Mouse (Mus musculus) sigmoid colon, adult 10 weeks (tissue): Measurements from ENCODE around the gene Myoz1. TPM values are rescaled to one million over a fixed set of nuclear protein-coding genes. Genes with fewer than 3 reads are reported as not detected.

Experiments used
- polyA plus RNA-seq: library from polyadenylated mRNA; stranded (reverse); fragments of 350-450 nt; fragmentation: Illumina TruSeq; extraction: RNeasy Lipid Tissue Mini Kit (QIAGEN cat#74804); gene quantifications from one replicate; pipeline ENCODE4 v1.2.3, GENCODE M21; 2014; ENCODE audit warnings: low read depth, low replicate concordance

Gene Myoz1
- polyA plus RNA-seq: not detected

DNA sequence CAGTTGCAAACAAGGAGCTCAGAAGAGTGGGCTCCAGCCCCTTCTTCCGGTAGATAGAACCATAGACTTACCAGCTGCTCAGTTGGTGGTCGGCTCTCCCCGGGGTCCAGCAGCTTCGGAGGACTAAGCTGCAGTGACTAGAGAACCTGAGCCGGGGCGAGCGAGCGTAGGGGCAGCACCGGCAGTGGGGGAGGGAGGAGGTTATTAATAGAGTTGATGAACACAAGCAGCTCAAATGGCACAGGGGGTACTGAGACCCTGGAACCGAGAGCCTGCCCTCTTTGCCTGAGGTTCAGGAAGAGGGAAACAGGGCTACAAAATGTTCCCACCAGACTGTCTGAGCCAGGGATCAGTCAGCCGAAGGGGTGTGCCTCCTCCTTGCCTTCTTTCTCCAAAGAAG, at the start of gene Myoz1:
TSS of gene Myoz1 (minus strand) at position 180 of the 400 bp plus-strand sequence.

DNA sequence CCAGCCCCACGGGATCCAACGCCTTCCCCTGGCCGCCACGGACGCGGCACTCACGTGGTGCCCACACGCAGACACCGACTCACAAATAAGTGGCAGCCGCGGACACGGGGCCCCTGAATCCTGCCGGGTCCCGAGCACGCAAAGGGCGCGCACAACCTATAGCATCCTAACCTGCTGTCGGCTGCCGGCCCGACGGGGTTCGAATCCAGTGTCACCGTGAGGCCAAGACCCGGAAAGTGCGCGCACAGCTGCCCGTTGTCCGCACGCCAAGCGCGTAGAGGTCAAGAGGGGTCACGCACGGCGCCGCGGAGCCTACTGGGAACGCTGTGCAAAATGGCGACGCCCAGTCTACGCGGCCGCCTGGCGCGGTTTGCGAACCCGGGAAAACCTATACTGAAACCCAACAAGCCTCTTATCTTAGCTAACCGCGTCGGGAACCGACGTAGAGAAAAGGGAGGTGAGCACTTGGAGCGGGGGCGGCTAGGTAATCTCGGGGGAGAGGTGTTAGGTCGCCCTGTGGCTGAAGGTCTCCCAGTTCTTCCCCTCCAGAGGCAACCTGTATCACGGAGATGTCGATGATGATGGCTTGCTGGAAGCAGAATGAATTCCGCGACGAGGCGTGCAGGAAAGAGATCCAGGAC, 46.5 kb upstream of the Myoz1 start, which contains the start of gene Chchd1:
TSS of gene Chchd1 (plus strand) at position 266 of the 641 bp plus-strand sequence.

DNA sequence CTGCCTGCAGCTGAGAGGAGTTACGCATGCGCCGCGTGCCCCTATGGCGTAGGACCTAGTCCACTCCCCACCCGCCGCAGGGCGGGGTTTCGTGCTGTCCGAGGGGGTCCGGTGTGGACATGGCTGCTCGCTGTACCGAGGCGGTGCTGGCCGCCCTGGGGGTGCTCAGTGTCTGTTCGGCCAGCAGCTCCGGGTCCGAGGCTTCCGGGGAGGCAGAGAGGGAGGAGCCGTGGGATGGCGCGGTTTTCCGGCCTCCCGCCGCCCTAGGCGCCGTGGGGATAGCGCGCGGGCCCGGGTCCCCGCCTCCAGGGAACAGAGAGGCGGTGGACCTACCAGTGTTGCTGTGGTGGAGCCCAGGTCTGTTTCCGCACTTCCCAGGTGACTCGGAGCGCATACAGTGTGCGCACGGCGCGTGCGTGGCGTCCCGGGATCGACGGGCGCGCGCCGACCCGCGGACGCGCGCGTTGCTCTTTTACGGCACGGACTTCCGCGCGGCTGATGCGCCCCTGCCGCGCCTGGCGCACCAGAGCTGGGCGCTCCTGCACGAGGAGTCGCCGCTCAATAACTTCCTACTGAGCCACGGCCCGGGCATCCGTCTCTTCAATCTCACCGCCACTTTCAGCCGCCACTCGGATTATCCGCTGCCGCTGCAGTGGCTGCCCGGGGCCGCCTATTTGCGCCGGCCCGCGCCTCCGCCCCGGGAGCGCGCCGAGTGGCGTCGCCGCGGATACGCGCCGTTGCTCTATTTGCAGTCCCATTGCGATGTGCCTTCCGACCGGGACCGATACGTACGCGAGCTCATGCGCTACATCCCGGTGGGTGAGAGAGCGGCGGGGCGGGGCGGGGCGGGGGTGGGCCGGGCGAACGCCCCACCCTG, 38.8 kb upstream of the Myoz1 start, which contains the start of gene Fut11:
TSS of gene Fut11 (plus strand) at position 85 of the 877 bp plus-strand sequence.

DNA sequence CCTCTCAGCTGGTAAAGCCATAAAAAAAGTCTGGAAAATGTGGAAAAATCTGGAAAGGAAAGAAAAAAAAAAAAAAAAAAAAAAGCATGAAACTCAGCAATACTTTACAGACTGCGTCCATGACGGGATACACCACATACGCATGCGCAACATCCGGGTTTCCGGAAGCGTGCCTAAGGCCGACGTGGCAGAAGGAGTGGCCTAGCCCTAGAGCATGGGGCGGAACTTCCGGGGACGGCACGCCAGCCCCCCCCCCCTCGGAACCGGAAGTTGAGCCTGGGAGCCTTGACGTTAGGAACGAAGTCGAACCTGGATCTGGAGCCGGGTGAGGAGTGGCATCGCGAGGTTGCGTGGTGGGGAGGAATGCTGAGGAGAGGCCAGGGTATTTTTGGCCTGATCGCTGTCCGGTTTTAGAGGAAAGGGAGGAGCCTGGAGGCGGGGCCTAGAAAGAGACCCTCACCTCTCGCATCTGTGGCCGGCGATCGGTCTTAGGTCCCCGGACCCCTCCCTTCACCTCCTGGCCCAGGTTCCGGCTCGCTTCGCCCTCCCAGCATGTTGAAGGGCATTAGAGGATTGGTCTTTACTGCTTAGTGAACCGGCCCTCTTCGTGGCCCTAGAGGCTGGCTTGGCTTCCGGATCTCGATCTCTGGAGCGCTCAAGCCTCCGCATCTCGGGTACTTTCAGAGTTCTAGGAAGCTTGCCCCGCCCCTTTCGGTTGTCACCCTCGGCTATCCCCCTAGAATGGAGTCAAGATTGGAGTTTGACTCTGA, 17.9 kb upstream of the Myoz1 start, which contains the start of gene Sec24c:
TSS of gene Sec24c (plus strand) at position 245 of the 770 bp plus-strand sequence.

DNA sequence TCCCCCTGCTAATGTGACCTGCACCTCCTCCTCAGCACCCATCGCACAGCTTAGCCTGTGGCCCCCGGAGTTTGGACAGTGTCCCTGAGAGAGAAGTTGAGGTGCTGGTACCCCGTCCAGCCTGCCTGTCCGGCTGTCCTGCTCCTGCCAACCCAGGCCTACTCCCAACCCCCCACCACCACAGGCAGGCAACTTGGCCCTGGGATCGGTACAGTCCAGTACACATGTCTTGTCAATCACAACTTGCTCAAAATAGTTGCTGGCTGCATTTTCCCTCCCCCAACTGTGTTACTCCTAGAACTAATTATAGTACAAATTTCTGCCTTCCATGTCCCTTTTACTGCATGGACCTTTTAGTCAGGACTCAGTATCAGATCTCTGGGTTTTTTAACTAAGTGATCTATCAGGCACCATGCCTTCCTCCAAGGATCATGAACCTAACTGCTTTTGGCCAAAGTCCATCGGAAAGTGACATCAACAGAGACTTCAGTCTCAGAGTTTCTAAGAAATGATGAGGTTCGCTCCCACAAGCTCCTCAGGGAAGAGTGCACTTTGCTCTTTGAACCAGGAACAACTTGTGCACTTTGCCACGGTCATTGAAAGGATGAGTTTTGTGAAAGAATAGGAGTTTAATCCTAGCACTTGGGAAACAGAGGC, 11.9 kb upstream of the Myoz1 start, which contains the start of gene Synpo2l:
TSS of gene Synpo2l (minus strand) at position 201 of the 657 bp plus-strand sequence.

DNA sequence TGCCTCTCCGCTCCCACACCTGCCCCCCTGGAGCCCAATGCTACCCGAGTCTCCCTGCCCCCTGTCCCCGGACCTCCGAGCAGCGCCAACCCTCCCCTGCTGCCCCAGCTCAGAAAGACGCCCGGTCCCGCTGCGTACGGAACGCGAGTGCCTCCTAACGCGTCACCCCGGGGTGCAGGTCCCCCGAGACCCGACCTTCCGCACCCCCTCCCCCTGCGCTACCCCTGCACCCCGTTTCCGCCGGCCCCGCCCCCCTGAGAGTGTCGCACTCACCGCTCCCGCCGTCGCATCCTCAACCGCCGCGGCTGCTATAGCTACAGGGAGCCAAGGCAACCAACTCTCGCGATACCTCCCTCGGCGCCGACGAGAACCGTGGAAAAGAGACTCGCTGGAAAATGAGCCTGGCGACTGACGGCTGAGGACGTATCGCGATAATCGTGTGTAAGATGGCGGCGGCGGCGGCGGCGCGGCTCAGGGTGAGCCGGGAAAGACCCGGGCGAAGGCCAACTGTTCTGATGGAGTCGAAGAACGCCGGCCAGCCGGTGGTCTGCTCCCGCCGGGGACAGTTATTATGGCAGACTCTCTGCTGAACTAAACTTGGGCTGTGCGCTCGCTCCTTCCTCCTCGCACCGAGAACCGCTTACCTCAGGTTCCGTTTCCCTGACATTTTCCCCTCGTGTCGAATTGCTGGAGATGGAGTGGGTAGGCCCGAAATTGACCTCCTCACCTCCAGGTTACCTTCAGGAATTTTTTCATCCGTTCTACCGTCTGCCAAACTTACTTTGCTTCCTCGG, 15.5 kb downstream of the Myoz1 start, which contains the start of gene Usp54:
TSS of gene Usp54 (minus strand) at position 420 of the 794 bp plus-strand sequence.

Other genes starting within 250 kb of the Myoz1 start
- gene Cfap70, start 204.3 kb downstream of the Myoz1 start, polyA plus RNA-seq: not detected
- gene Anxa7, start 176.4 kb downstream of the Myoz1 start, polyA plus RNA-seq: 223 TPM
- 1.9 TPM for gene Mss51, start 159.6 kb downstream of the Myoz1 start, polyA plus RNA-seq
- 215 TPM for gene Ppp3cb, start 110.0 kb downstream of the Myoz1 start, polyA plus RNA-seq
- gene Usp54, start 15.5 kb downstream of the Myoz1 start, polyA plus RNA-seq: 5.5 TPM
- gene Synpo2l, start 11.8 kb upstream of the Myoz1 start, polyA plus RNA-seq: not detected
- 50.2 TPM for gene Sec24c, start 17.8 kb upstream of the Myoz1 start, polyA plus RNA-seq
- 20.6 TPM for gene Fut11, start 38.4 kb upstream of the Myoz1 start, polyA plus RNA-seq
- 105 TPM for gene Chchd1, start 46.5 kb upstream of the Myoz1 start, polyA plus RNA-seq
- gene Zswim8, start 51.0 kb upstream of the Myoz1 start, polyA plus RNA-seq: 6.8 TPM
- 5.1 TPM for gene Ndst2, start 78.0 kb upstream of the Myoz1 start, polyA plus RNA-seq
- gene Camk2g, start 137.5 kb upstream of the Myoz1 start, polyA plus RNA-seq: 20.8 TPM
- 13.8 TPM for gene Plau, start 180.1 kb upstream of the Myoz1 start, polyA plus RNA-seq